Mouse (Mus musculus) erythroblast, embryonic 14.5 days (primary cell): ENCODE data around the gene Mcoln1. TPM values are rescaled to one million over a fixed set of nuclear protein-coding genes. Genes with fewer than 3 reads are reported as not detected.

Experiments used
- H3K27me3 ChIP-seq: 2 replicates; pipeline ENCODE4 v1.6.1; 2012; ENCODE audit warnings: inconsistent platforms; ENCODE audit not compliant: control insufficient read depth
- H3K36me3 ChIP-seq: 2 replicates; pipeline ENCODE4 v1.6.1; 2012; ENCODE audit warnings: mild to moderate bottlenecking, inconsistent platforms; ENCODE audit not compliant: control insufficient read depth
- H3K4me1 ChIP-seq: 2 replicates; pipeline ENCODE4 v1.6.1; 2012; ENCODE audit warnings: inconsistent platforms; ENCODE audit not compliant: control insufficient read depth
- H3K4me3 ChIP-seq: replicated peaks from 2 replicates; pipeline ENCODE3; 2012; ENCODE audit warnings: moderate library complexity, mild to moderate bottlenecking, inconsistent platforms
- H3K9me3 ChIP-seq: 2 replicates; pipeline ENCODE4 v1.6.1; 2012; ENCODE audit warnings: low read length, inconsistent platforms, mixed read lengths; ENCODE audit not compliant: control insufficient read depth
- GATA1 ChIP-seq: IDR thresholded peaks from 2 replicates; pipeline ENCODE4 v1.6.1; 2012; ENCODE audit warnings: low read length, inconsistent platforms, mixed read lengths
- TAL1 ChIP-seq: IDR thresholded peaks from 3 replicates; pipeline ENCODE4 v1.6.1; 2012; ENCODE audit warnings: low read length, inconsistent platforms, mixed read lengths
- polyA plus RNA-seq: library from polyadenylated mRNA; stranded (reverse); fragments of >175 nt; gene quantifications from 2 replicates; pipeline ENCODE4 v1.2.3, GENCODE M21; 2012

Gene Mcoln1
- polyA plus RNA-seq, 1 experiment: 15.4 TPM

GRCm38 (mm10) chr8:3470562-3470961, 29.7 kb upstream of the Mcoln1 start, which contains the start of gene Tex45:
Gene Tex45 (plus strand): TSS chr8:3470862.
- H3K4me1 ChIP-seq: peaks cover 18% of the 10 kb centered on the region
- no peaks in the 10 kb centered on the region for H3K9me3 ChIP-seq
- no peak for TF ChIP-seq GATA1
- no peak for TF ChIP-seq TAL1
- no peak within 1 kb of the TSS for H3K4me3 ChIP-seq
- H3K27me3 ChIP-seq: peaks cover 2% of the 10 kb centered on the region
- no peaks in the 10 kb centered on the region for H3K36me3 ChIP-seq

- Histone ChIP-seq H3K9me3 (no peaks in the 10 kb centered on the region), H3K4me3 (no peak overlapping the region), H3K27me3 (peaks cover 19% of the 10 kb centered on the region), H3K36me3 (no peaks in the 10 kb centered on the region), H3K4me1 (peaks cover 6% of the 10 kb centered on the region; the same call in 1 of the 2 replicates)
- no peak for TF ChIP-seq TAL1
Measured at GRCm38 (mm10) chr8:3475715-3476429, 24.4 kb upstream of the Mcoln1 start.

- Histone ChIP-seq H3K27me3 (peaks cover 23% of the 10 kb centered on the region), H3K4me3 (no peak overlapping the region), H3K4me1 (peaks cover 15% of the 10 kb centered on the region), H3K9me3 (no peaks in the 10 kb centered on the region), H3K36me3 (no peaks in the 10 kb centered on the region)
- TF ChIP-seq TAL1: no peak
- no peak for TF ChIP-seq GATA1
Measured at GRCm38 (mm10) chr8:3480221-3480785, 20.0 kb upstream of the Mcoln1 start.

- H3K4me3 ChIP-seq: no peak overlapping the region
- no peaks in the 10 kb centered on the region for H3K36me3 ChIP-seq
- TF ChIP-seq GATA1 (no peak), TAL1 (no peak)
Measured at GRCm38 (mm10) chr8:3481605-3482004, 18.7 kb upstream of the Mcoln1 start.

GRCm38 (mm10) chr8:3482240-3482740, 18.0 kb upstream of the Mcoln1 start:
- Histone ChIP-seq H3K4me3 (no peak overlapping the region), H3K9me3 (no peaks in the 10 kb centered on the region), H3K4me1 (peaks cover 8% of the 10 kb centered on the region), H3K36me3 (no peaks in the 10 kb centered on the region), H3K27me3 (peaks cover 8% of the 10 kb centered on the region)
- TF ChIP-seq TAL1 (no peak), GATA1 (no peak)

More at GRCm38 (mm10) chr8:3481605-3482004, 18.7 kb upstream of the Mcoln1 start:
- Histone ChIP-seq H3K4me1 (peaks cover 8% of the 10 kb centered on the region), H3K9me3 (no peaks in the 10 kb centered on the region), H3K27me3 (peaks cover 10% of the 10 kb centered on the region)

GRCm38 (mm10) chr8:3483546-3483945, 16.7 kb upstream of the Mcoln1 start:
- no peak overlapping the region for H3K4me3 ChIP-seq
- H3K9me3 ChIP-seq: no peaks in the 10 kb centered on the region
- peaks cover 8% of the 10 kb centered on the region for H3K4me1 ChIP-seq
- TF ChIP-seq TAL1 (no peak), GATA1 (no peak)
- H3K36me3 ChIP-seq: no peaks in the 10 kb centered on the region
- H3K27me3 ChIP-seq: peaks cover 4% of the 10 kb centered on the region

- H3K9me3 ChIP-seq: no peaks in the 10 kb centered on the region
- H3K27me3 ChIP-seq: peaks cover 4% of the 10 kb centered on the region
- H3K4me3 ChIP-seq: no peak overlapping the region
- H3K4me1 ChIP-seq: peaks cover 8% of the 10 kb centered on the region
- H3K36me3 ChIP-seq: no peaks in the 10 kb centered on the region
- TF ChIP-seq GATA1 (no peak), TAL1 (no peak)
Measured at GRCm38 (mm10) chr8:3485192-3485591, 15.1 kb upstream of the Mcoln1 start.

- Histone ChIP-seq H3K4me3 (peak within 1 kb of the TSS; percentile 72), H3K9me3 (peaks cover 10% of the 10 kb centered on the region), H3K4me1 (peaks cover 30% of the 10 kb centered on the region), H3K36me3 (peaks cover 10% of the 10 kb centered on the region), H3K27me3 (peaks cover 29% of the 10 kb centered on the region)
- TF ChIP-seq TAL1: no peak
Measured at GRCm38 (mm10) chr8:3492901-3493844, 7.1 kb upstream of the Mcoln1 start, which contains the start of gene Zfp358. Gene Zfp358 (plus strand): TSS chr8:3493138.

- TF ChIP-seq GATA1: no peak
- no peak for TF ChIP-seq TAL1
Measured at GRCm38 (mm10) chr8:3493845-3494208, 6.4 kb upstream of the Mcoln1 start.

More at GRCm38 (mm10) chr8:3493845-3494208, 6.4 kb upstream of the Mcoln1 start:
- Histone ChIP-seq H3K36me3 (peaks cover 10% of the 10 kb centered on the region), H3K4me1 (peaks cover 30% of the 10 kb centered on the region), H3K4me3 (peak overlapping the region; percentile 72), H3K9me3 (peaks cover 10% of the 10 kb centered on the region), H3K27me3 (peaks cover 29% of the 10 kb centered on the region)
